Mouse (Mus musculus): ENCODE measurements around the gene Dync1li1.

GRCm38 (mm10) chr9:114682193-114682592, 6.4 kb upstream of the Dync1li1 start:
- TF ChIP-seq GATA1 (IDR thresholded peaks at IDR 0.05; ENCODE audit: low read length) (no peak), TAL1 (IDR thresholded peaks at IDR 0.05; ENCODE audit: low read length) (no peak)

All from erythroblast, embryonic 14.5 days (primary cell).